ENCODE assay signal across 19 mouse cellular contexts in genomic region chr5:52365930-52366329, GRCm38 (mm10). TPM values are rescaled to one million over a fixed set of nuclear protein-coding genes. Genes with fewer than 3 reads are reported as not detected.
A peak's percentile ranks its signal among the peaks of the same experiment; 100 is the strongest.
DNase-seq lines count a peak whose midpoint lies in the region.
"Had no signal": no experiment of that assay in that cellular context is flagged by ENCODE, and none has a peak within 500 bp of the region (broad histone marks: within the 10 kb centered on the region; RNA-seq: fewer than 3 reads in every experiment).

No protein-coding gene starts in this region.

- peak; percentile 54 for DNase-seq in adrenal gland, adult 2 months
- no peak for DNase-seq in adrenal gland, postnatal 10 days
- DNase-seq in layer of hippocampus, adult 9-10 months (ENCODE audit: low spot score), result peak; percentile 22
- DNase-seq in layer of hippocampus, postnatal 10 days (ENCODE audit: low spot score in 2 of 2), result no peak
- DNase-seq in right cerebral cortex, adult 18-20 months, result peak; percentile 60
- no peak for DNase-seq in right cerebral cortex, postnatal 36 days (ENCODE audit: low spot score in 2 of 2)
- no peak for DNase-seq in kidney, adult 9 months
- DNase-seq: cerebellum, adult 9-10 months; gastrocnemius, postnatal 14 days; heart, adult 2 months; heart, postnatal 36 days; kidney, adult 18-20 months; lung, postnatal 14 days; thymus, adult 18-20 months; thymus, postnatal 36 days had no signal

RNA-seq across cellular contexts. Expression of gene Sod3, which starts 2.3 kb away (rescaled TPM):
- total RNA-seq in adrenal gland, adult 2 months (2021), result 100 to 1,000 TPM; 202 to 244 TPM
- polyA plus RNA-seq in adrenal gland, adult 2 months (2012; rRNA removed), result 519 and 587 TPM in 2 replicates
- total RNA-seq in adrenal gland, postnatal 10 days (2021), result 10 to 100 TPM; 54.5 to 68.5 TPM
- total RNA-seq in layer of hippocampus, postnatal 10 days (2021), result 1 to 10 TPM; 4.8 to 5.1 TPM
- total RNA-seq: ES-E14; megakaryocyte-erythroid progenitor cell, adult 5-6 weeks had no signal
- polyA plus RNA-seq: inflammation-experienced regulatory T-cells, adult 6 months; limb, embryonic 11.5 days had no signal

Comparison
In these comparisons a context has a peak if more than half of its experiments do, and no peak if none do; other contexts are left out.
1. DNase-seq: peak in adrenal gland, adult 2 months (single experiment), layer of hippocampus, adult 9-10 months (single experiment) and right cerebral cortex, adult 18-20 months (single experiment); none in adrenal gland, postnatal 10 days (single experiment), layer of hippocampus, postnatal 10 days (0 of 2), right cerebral cortex, postnatal 36 days (0 of 2) and kidney, adult 9 months (single experiment).
2. RNA of gene Sod3, which starts 2.3 kb away (total RNA-seq): 202 to 244 TPM in adrenal gland, adult 2 months and 54.5 to 68.5 TPM in adrenal gland, postnatal 10 days; 4.8 to 5.1 TPM in layer of hippocampus, postnatal 10 days; every median in the first group is over 4 times any median in the second.